In the genomic region with DNA sequence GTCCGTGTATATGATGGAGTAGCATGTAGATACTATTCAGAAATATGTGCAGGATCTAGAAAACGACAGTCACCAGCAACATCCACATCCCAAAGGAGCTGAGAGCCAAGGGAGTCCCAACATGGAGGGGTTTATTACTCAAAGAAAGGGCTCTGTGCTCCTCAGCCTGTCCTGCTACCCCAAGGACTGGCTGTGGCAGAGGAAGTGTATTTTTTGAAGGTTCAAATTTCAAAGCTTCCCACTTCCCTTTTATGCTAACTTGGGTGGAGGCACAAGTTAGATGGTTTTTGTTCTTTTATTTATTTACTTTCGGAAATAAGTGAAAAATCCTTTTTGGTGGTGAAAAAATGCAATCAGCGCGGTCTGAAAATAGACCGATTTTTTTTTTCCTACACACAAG, we compare ENCODE assay signal across 19 mouse cellular contexts.
"Had no signal": no experiment of that assay in that cellular context is flagged by ENCODE, and none has a peak within 500 bp of the region (broad histone marks: within the 10 kb centered on the region; RNA-seq: fewer than 3 reads in every experiment).

No protein-coding gene starts in this region.

- ATAC-seq: liver, postnatal 0 days had no signal

- H3K4me2 ChIP-seq: limb, embryonic 12.5 days; limb, embryonic 15.5 days; liver, embryonic 11.5 days; lung, embryonic 15.5 days; midbrain, embryonic 11.5 days; neural tube, embryonic 13.5 days had no signal

- H3K4me3 ChIP-seq: layer of hippocampus, adult 2 months; limb, embryonic 12.5 days; limb, embryonic 15.5 days; lung, embryonic 15.5 days; megakaryocyte, embryonic 14.5 days; neural tube, embryonic 13.5 days had no signal

- DNase-seq: kidney, adult 18-20 months; kidney, postnatal 25 days; layer of hippocampus, adult 9-11 months; liver, postnatal 0 days; lung, postnatal 14 days; lung, postnatal 4 days; midbrain, embryonic 14.5 days; thymus, adult 18-20 months; thymus, postnatal 4 days had no signal

- H3K27me3 ChIP-seq: limb, embryonic 12.5 days; limb, embryonic 15.5 days; lung, embryonic 15.5 days; megakaryocyte, embryonic 14.5 days; neural tube, embryonic 13.5 days had no signal

- H3K4me1 ChIP-seq: megakaryocyte, embryonic 14.5 days; neural tube, embryonic 13.5 days had no signal

- H3K36me3 ChIP-seq: limb, embryonic 12.5 days; limb, embryonic 15.5 days; lung, embryonic 15.5 days; neural tube, embryonic 13.5 days had no signal

- H3K9ac ChIP-seq: limb, embryonic 12.5 days; limb, embryonic 15.5 days; liver, embryonic 14.5 days; liver, postnatal 0 days; lung, embryonic 15.5 days; neural tube, embryonic 13.5 days had no signal

- H3K27ac ChIP-seq: kidney, postnatal 0 days; layer of hippocampus, adult 2 months; limb, embryonic 12.5 days; limb, embryonic 15.5 days; liver, embryonic 14.5 days; lung, embryonic 15.5 days; neural tube, embryonic 13.5 days had no signal

- H3K9me3 ChIP-seq: limb, embryonic 15.5 days; lung, embryonic 15.5 days; megakaryocyte, embryonic 14.5 days; neural tube, embryonic 13.5 days had no signal
